Mouse (Mus musculus) leukemia stem cell, adult 10-12 weeks (primary cell): Measurements from ENCODE around the gene Gm28308. TPM values are rescaled to one million over a fixed set of nuclear protein-coding genes. Genes with fewer than 3 reads are reported as not detected.

Experiments used
- polyA plus RNA-seq: library from polyadenylated mRNA; stranded (reverse); fragments of >175 nt; gene quantifications from 2 replicates; pipeline ENCODE4 v1.2.3, GENCODE M21; 2012; ENCODE audit warnings: low replicate concordance

The Gm28308 gene
- polyA plus RNA-seq, 1 experiment = not detected

Other genes starting within 250 kb of the Gm28308 start
- gene Skap2, start 200.8 kb downstream of the Gm28308 start, polyA plus RNA-seq = 1.1 and 1.7 TPM in 2 replicates
- 0.20 TPM in 1 of 2 replicates, not detected in the other for gene Hoxa1, start 55.0 kb downstream of the Gm28308 start, polyA plus RNA-seq
- gene Hoxa2, start 48.5 kb downstream of the Gm28308 start, polyA plus RNA-seq = 0.13 TPM in 1 of 2 replicates, not detected in the other
- not detected in 2 replicates for gene 5730596B20Rik, start 35.8 kb downstream of the Gm28308 start, polyA plus RNA-seq
- gene Hoxa4, start 21.6 kb downstream of the Gm28308 start, polyA plus RNA-seq = 0.54 and 0.97 TPM in 2 replicates
- gene Hoxa5, start 8.8 kb downstream of the Gm28308 start, polyA plus RNA-seq = 0.72 and 1.1 TPM in 2 replicates
- 0.71 TPM in 1 of 2 replicates, not detected in the other for gene Hoxa6, start 4.6 kb downstream of the Gm28308 start, polyA plus RNA-seq
- 1.1 and 1.2 TPM in 2 replicates for gene Hoxa3, start within 50 bp of the Gm28308 start, polyA plus RNA-seq
- gene Hoxa7, start 8.5 kb upstream of the Gm28308 start, polyA plus RNA-seq = 0.19 and 0.96 TPM in 2 replicates
- 1.9 and 2.5 TPM in 2 replicates for gene Hoxa9, start 17.8 kb upstream of the Gm28308 start, polyA plus RNA-seq
- gene Hoxa10, start 27.5 kb upstream of the Gm28308 start, polyA plus RNA-seq = 0.11 and 0.28 TPM in 2 replicates
- gene Hoxa11, start 32.5 kb upstream of the Gm28308 start, polyA plus RNA-seq = not detected in 2 replicates
- gene Hoxa13, start 47.5 kb upstream of the Gm28308 start, polyA plus RNA-seq = not detected in 2 replicates
- gene Evx1, start 100.2 kb upstream of the Gm28308 start, polyA plus RNA-seq = not detected in 2 replicates